Mouse (Mus musculus): ENCODE measurements around the gene Sept11.
A peak's percentile ranks its signal among the peaks of the same experiment; 100 is the strongest.

DNA sequence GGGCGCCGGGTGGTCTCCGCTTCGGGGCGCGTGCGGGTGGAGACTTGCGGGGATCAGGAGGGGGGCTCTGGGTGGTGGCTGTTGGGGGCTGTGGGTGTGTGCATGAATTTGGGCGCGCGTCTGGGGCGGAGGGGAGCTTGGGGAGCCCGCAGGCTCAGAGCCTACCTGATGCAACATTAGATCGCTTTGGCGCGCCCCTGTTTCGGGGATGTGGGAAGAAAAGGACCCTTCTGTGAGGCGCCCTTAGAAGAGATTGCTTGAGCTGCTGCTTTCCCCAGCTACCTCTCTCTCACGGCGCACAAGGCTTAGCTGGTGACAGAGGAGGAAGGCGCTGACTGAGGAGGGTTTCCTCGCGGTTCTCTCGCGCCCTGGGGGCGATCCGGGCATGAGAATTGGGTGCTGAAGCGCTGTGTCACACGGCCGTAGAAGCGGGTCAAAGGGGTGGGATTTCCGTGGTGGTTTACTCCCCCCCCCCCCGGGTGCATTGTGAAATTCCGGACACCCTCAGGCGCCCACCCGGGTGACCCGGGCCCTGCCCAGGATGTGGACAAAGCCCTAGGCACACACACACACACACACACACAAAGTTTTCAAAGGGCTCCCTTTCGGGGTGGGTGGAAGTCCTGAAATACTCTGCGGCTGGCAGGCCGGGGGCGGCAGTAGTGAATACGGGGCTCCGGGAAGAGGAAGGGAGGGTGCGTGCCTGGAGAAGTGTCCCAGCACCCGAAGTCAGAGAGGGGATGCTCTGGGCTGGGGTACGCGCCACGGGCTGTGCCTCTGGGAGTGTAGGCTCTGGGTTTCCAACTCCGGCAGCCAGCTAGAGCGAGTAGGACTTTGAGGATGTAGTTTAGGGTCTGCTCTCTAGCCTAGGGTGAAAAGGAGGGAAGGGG, 646 bp downstream of the Sept11 start:
- no peak for TF ChIP-seq CTCF (IDR thresholded peaks at IDR 0.05; ENCODE audit: extremely low read depth, insufficient read depth, low read length)
- 0 out of 2 replicates have a peak, but pooled peaks have one; percentile 21 for TF ChIP-seq POLR2A (IDR thresholded peaks at IDR 0.05; ENCODE audit: extremely low read depth, insufficient read depth, low read length)
